Mouse (Mus musculus) frontal cortex, postnatal 36 days (tissue): ENCODE data around the gene 2010300C02Rik.
"Not testable (repeated sequence)": the region's sequence is repeated elsewhere in the genome, so short reads cannot be mapped to it uniquely, and the experiment has no call there.

Experiments used
- DNase-seq, 2 experiments: peaks; one replicate each; pipeline ENCODE4 v3.0.0; 2022; ENCODE audit warnings: low spot score in 2 of 2

2010300C02Rik gene

GRCm38 (mm10) chr1:37719761-37720640 is at the start of gene 2010300C02Rik:
Gene 2010300C02Rik (minus strand): TSS chr1:37720085.
- DNase-seq: peak; percentile 75 to 85

GRCm38 (mm10) chr1:37759407-37759806 is 39.5 kb upstream of the 2010300C02Rik start:
- no peak for DNase-seq

DNA sequence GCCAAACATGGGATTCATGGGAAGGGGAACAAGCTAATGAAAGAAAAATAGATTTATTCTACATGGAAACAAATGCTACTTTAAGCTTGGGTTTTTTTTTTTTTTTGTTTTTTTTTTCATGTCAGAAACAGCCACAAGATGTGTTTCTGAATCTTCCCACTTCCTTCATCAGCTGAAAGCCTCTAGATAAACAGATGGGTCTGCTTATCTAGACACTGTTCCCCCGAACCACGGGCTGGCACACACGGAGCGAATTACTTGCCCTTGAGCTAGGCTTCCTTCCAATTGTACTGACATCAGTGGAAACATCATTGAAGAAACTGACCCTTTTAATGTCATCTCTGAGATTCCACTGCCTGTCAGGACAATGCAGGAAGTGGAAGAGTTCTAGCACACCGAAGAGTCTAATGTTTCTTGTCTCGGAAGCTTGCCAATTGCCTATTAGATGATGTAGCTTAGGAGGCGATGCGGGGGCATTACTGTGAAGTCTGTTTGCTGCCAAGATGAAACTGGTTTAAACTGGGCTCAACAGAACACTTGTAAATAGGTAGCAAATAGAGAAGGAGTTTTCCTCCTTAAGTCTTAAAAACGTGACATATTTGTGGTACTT is 24.9 kb upstream of the 2010300C02Rik start:
- peak; percentile 31 to 47 for DNase-seq

DNA sequence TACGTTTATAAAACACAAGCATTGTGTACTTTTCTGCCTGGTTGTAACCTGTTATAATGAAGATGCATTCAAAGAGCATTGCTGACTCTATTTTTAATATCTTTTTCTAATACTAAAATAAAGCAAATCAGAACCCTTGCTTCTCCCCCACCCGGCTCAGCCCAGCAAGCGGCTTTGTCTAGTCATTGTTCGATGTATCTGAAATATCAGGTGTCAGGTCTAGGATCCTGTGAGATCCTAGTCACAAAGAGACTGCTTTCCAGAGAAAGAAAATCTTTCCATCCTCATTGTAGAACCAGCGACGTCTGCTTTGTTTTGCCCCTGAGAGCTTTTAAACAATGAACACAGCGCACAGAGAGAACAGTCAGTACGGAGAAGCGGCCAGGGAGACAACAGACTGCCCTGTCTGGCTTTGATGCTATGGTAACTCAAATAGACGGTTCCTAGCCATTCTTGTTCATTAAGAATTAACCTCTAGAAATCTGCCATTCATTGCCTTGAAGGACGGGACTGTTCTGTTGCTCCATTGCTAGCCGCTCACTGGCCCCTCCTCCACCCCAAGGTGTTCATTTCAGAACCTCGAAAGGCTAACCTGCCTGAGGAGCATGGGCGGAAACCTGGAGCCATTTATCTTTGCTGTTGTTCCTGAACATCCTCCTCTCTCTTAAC is 22.9 kb upstream of the 2010300C02Rik start:
- no peak for DNase-seq

- no peak for DNase-seq
Measured at GRCm38 (mm10) chr1:37742126-37742525, 22.2 kb upstream of the 2010300C02Rik start.

DNA sequence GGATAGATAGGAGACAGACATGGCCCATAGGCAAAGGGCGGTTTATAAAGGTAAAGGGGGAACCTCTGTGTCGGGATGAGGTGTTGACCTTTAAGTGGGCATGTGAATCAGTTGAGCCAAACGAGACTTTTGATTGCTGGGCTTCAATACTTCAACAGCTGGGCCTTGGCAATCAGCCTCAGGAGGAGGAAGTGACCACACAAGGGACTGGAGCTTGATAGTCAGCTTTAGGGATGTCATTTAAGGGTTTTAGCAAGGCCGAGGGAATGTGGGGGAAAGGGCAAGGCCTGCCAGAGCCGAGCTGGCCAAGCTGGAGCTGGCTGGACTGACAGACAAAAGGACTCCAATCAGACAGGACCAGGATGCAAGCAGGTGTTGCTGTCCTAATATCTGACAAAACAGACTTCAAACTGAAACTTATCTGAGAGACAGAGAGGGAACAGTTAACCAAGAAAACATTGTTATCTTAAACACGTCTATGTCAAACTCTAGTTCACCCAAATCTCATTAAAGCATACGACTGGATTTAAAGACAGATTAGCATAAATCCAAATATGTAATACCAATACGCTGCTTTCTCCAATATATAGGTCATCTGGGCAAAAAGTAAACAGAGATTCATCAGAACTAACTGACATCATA is 20.4 kb upstream of the 2010300C02Rik start:
- DNase-seq: no peak

GRCm38 (mm10) chr1:37738895-37739294 is 19.0 kb upstream of the 2010300C02Rik start:
- no peak for DNase-seq

DNA sequence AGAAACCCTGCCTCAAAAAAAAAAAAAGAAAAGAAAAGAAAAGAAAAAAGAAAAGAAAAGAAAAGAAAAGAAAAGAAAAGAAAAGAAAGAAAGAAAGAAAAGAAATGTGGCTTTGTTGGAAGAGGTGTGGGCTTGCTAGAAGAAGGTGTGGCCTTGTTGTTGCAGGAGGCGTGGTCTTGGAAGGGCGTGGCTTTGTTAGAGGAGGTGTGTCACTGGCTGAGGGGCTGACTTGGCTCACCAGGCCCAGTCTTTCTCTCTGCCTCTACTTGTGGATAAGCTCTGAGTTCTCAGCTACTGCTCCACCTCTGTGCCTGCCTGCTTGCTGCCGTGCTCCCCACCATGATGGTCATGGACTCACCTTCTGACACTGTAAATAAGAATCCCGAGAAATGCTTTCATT is 17.2 kb upstream of the 2010300C02Rik start:
- DNase-seq: no peak

- DNase-seq: no peak
Measured at GRCm38 (mm10) chr1:37735932-37736331, 16.0 kb upstream of the 2010300C02Rik start.

GRCm38 (mm10) chr1:37734841-37735240 is 15.0 kb upstream of the 2010300C02Rik start:
- DNase-seq: no peak

GRCm38 (mm10) chr1:37729353-37729752 is 9.5 kb upstream of the 2010300C02Rik start:
- peak in 1 of 2 experiments; percentile 43 for DNase-seq

GRCm38 (mm10) chr1:37728053-37728452 is 8.2 kb upstream of the 2010300C02Rik start:
- peak; percentile 54 to 68 for DNase-seq

GRCm38 (mm10) chr1:37727186-37727585 is 7.3 kb upstream of the 2010300C02Rik start:
- DNase-seq: peak in 1 of 2 experiments; percentile 62

- DNase-seq: peak; percentile 44 to 70
Measured at GRCm38 (mm10) chr1:37726426-37726825, 6.5 kb upstream of the 2010300C02Rik start.

DNA sequence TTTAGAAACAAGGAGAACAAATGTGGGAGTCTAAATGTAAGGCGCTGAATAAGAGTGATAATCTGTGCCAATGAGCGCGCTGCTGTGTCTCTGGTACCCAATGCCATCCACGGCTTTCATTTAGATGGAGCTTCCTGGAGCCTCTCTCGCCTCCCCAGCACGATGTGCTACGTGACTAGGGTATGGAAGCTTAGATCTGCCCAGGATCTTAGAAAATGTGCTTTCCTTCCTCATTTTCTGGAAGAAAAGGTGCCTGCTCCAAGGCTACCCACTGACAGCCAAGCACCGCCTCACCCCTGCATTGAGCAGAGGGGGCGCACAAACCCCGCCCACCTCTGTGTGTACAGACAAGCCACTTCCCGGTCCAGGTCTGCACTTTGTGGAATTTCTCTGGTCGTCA is 6.0 kb upstream of the 2010300C02Rik start:
- peak; percentile 74 to 90 for DNase-seq

GRCm38 (mm10) chr1:37721092-37721491 is 1.2 kb upstream of the 2010300C02Rik start:
- no peak for DNase-seq

GRCm38 (mm10) chr1:37719030-37719723 is 708 bp downstream of the 2010300C02Rik start:
- DNase-seq: peak in 1 of 2 experiments; percentile 33

- no peak for DNase-seq
Measured at GRCm38 (mm10) chr1:37718516-37718915, 1.4 kb downstream of the 2010300C02Rik start.

- no peak for DNase-seq
Measured at GRCm38 (mm10) chr1:37717415-37718195, 2.3 kb downstream of the 2010300C02Rik start.

DNA sequence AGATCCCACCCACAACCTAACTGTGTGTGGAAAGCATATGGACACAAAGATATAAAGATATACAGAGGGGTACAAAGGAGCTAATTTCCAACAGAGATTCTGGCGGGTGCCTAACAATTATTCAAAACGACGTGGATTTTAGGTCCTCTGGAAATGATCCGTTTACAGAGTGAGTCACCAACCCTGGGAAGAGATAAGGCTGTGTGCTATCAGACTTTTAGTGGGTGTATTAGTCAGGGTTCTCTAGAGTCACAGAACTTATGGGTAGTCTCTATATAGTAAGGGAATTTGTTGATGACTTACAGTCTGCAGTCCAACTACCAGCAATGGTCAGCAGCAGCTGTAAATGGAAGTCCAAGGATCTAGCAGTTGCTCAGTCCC is 7.5 kb downstream of the 2010300C02Rik start:
- not testable (repeated sequence) for DNase-seq
